Mouse (Mus musculus): ENCODE measurements around the gene Pde4b.

The Pde4b gene

GRCm38 (mm10) chr4:102478104-102478503 is 390.8 kb downstream of the Pde4b start:
- in situ Hi-C loops (cut with MseI, MboI), result loop anchor here in 1 of 2 experiments (25.0 kb wide), 1 partner anchor 241 kb away; no protein-coding TSS in a partner anchor

- in situ Hi-C loops (cut with MseI, MboI), result loop anchor here in 1 of 2 experiments (25.0 kb wide), 1 partner anchor 242 kb away; no protein-coding TSS in a partner anchor
Observed at GRCm38 (mm10) chr4:102478860-102479259, 391.5 kb downstream of the Pde4b start.

DNA sequence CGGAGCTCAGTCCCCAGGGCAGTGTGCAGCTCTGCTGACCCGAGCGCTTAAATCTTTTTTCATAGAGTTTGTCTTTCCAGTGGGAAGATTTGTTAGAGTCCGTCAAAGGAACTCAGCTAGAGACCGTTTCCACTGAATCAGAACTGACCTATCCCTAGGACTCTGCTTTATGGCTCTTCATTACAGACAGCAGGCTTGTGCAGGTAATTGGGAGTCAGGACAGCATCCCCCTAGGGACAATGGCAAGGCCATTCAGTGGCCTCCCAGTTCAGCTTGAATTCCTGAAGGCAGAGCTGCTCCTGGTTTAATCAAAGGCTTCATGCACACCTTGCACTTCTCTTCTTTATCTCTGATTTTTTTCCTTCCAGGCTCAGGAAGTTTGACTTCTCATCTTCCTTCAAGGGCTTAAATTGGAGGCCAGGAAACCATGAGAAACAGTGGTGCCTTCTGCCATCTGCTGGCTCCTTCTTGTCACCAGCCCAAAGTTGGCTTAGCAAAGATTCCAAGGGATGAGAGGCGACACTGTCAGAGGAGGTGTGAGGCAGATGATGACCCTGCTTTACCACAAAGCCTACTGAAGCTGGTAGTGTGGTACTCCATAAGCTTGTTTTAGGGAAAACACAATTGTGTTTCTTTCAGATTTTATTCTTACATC is 393.6 kb downstream of the Pde4b start:
- in situ Hi-C loops (cut with MseI, MboI), result loop anchor here (10.0 to 25.0 kb wide), 2 partner anchors 244 to 256 kb away; no protein-coding TSS in a partner anchor

DNA sequence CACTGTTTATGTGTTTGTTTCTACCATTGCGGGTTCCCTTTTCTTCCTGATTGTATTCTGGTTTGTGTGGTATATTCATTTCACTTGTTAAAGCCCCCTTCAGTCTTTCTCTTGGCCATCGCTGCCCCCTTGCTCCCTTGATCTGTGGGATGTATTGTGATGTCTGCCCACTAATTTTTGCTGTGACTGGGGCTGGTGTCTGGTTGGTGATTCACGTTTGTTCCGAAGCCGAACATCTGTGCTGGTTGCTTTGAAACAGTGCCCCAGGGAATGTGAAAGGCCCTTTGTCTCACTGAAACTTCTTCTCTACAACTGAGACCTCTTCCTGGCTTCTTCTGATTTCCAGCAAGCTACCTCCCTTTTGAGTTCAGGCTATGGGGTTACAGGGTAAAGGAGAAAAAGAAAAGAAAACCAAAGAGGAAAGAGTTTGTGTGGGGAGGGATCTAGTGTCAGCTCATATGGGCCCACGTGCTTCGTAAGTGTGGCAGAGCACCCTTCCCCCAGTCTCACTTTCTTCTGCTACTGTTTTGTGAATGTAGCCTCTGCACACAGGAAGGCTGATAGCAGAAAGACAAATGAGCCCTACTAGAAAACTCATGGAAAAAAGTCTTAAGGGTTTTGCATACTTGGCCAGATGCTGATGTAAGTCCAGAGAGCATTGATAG is 396.1 kb downstream of the Pde4b start:
- in situ Hi-C loops (cut with MseI, MboI), result loop anchor here (10.0 to 25.0 kb wide), 2 partner anchors 246 to 259 kb away; no protein-coding TSS in a partner anchor

DNA sequence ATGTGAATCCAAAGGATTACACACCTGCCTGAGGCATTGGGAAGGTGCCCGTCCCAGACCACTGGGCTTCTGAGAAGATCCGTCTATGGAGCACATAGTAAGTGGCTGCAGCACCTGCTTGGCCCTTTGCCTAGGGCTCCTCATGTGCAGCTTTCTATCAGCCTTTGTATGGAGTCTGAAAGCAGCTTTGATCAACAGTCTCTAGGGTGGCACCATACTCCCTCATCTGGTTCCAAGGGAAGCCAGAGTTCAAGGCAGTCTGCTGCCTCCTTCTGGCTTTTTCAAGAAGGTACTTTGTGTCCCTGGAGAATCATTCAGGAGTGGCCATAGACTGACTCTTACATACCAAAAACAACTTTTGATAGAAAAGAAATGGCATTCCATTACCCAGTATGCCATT is 397.4 kb downstream of the Pde4b start:
- in situ Hi-C loops (cut with MseI, MboI), result loop anchor here (10.0 to 25.0 kb wide), 2 partner anchors 247 to 260 kb away; no protein-coding TSS in a partner anchor

- in situ Hi-C loops (cut with MseI, MboI), result loop anchor here (10.0 to 25.0 kb wide), 2 partner anchors 249 to 262 kb away; no protein-coding TSS in a partner anchor
Observed at GRCm38 (mm10) chr4:102486134-102486920, 399.0 kb downstream of the Pde4b start.

GRCm38 (mm10) chr4:102486921-102487240 is 399.5 kb downstream of the Pde4b start:
- in situ Hi-C loops (cut with MseI, MboI), result loop anchor here (10.0 to 25.0 kb wide), 2 partner anchors 250 to 262 kb away; no protein-coding TSS in a partner anchor

DNA sequence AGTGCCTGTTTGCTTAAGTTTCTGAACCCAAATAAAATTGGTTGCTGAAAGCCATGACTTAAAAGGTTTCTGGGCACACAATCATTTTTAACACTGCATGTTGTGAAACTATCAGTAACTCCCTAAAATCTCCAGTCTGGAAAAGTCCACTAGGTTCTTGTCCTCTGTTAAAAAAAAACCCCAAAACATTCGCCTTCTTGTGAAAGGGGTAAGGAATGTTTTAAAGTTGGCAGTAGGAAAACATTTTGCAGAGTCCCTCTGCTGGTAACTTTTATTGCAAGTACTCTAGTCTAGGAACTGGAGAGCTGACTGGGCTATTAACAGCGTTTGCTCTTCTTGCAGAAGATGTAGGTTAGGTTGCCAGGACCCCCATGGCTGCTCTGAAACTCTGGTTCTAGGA is 400.7 kb downstream of the Pde4b start:
- in situ Hi-C loops (cut with MseI, MboI), result loop anchor here (10.0 to 25.0 kb wide), 2 partner anchors 251 to 263 kb away; no protein-coding TSS in a partner anchor

- in situ Hi-C loops (cut with MseI, MboI), result loop anchor here (5.0 to 25.0 kb wide), 3 partner anchors 166 to 254 kb away; no protein-coding TSS in a partner anchor
Observed at GRCm38 (mm10) chr4:102491468-102492123, 404.3 kb downstream of the Pde4b start.

- in situ Hi-C loops (cut with MseI, MboI), result loop anchor here (5.0 to 25.0 kb wide), 3 partner anchors 164 to 256 kb away; no protein-coding TSS in a partner anchor
Observed at GRCm38 (mm10) chr4:102492911-102493310, 405.6 kb downstream of the Pde4b start.

GRCm38 (mm10) chr4:102493342-102494128 is 406.2 kb downstream of the Pde4b start:
- in situ Hi-C loops (cut with MseI, MboI), result loop anchor here (5.0 to 25.0 kb wide), 3 partner anchors 164 to 256 kb away; no protein-coding TSS in a partner anchor

GRCm38 (mm10) chr4:102494203-102494602 is 406.9 kb downstream of the Pde4b start:
- in situ Hi-C loops (cut with MseI, MboI), result loop anchor here (5.0 to 25.0 kb wide), 3 partner anchors 163 to 257 kb away; no protein-coding TSS in a partner anchor

GRCm38 (mm10) chr4:102495001-102495400 is 407.7 kb downstream of the Pde4b start:
- in situ Hi-C loops (cut with MseI, MboI), result loop anchor here in 1 of 2 experiments (25.0 kb wide), 1 partner anchor 258 kb away; no protein-coding TSS in a partner anchor

- in situ Hi-C loops (cut with MseI, MboI), result loop anchor here in 1 of 2 experiments (25.0 kb wide), 1 partner anchor 258 kb away; no protein-coding TSS in a partner anchor
Observed at GRCm38 (mm10) chr4:102495474-102495873, 408.1 kb downstream of the Pde4b start.

GRCm38 (mm10) chr4:102496269-102497177 is 409.2 kb downstream of the Pde4b start:
- in situ Hi-C loops (cut with MseI, MboI), result loop anchor here in 1 of 2 experiments (25.0 kb wide), 1 partner anchor 259 kb away; no protein-coding TSS in a partner anchor

- in situ Hi-C loops (cut with MseI, MboI), result loop anchor here in 1 of 2 experiments (25.0 kb wide), 1 partner anchor 260 kb away; no protein-coding TSS in a partner anchor
Observed at GRCm38 (mm10) chr4:102497221-102497620, 409.9 kb downstream of the Pde4b start.

DNA sequence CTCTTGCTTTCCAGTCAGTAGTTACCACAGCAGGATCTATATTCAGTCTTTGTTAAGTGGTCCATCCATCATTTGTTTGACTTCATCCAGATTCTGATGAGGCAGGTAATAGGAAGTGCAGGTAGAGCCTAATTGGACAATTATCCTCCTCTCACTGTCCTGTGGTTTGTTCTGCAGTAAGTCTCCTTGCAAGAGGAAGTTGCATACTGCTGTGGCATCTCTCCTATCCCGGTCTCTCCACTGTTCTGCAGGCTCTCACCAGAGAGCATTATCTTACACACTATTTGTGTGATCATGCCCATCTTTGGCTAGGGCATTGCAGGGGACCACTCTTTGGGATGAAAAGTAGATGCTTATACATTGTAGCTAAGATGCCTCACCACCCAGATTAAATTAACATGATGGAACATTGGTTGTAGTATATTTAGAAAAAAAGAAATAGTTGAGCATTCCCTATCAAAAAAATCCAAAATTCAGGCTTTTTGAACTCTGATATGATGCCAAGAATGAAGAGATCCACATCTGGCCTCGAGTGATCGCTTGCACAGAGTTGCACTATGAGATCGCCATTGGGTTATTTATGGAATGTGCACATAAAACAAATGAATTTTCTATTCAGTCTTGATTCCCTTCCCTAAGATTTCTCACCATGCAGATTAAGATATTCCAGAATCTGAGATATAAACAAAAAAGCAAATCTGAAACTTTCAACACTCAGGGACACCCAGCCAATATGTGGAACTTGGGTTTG is 411.0 kb downstream of the Pde4b start:
- in situ Hi-C loops (cut with MseI, MboI), result loop anchor here in 1 of 2 experiments (25.0 kb wide), 1 partner anchor 261 kb away; no protein-coding TSS in a partner anchor

DNA sequence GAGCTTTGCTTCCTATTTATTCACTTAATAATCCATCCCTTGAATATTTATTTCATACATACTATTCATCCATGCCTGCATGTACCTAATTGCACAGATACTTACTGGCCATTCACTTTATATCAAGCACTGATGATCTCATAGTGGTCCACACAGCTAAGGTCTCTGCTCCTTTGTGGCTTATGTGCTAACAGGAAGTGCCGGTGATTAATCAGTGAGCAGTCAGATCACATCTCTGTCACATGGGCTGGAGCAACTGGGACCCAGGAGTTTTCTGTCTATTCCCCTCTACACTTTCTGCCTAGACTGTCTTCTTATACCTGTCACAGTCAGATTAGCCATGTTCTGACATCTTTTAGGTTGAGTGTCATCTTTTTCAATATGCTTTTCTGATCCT is 411.6 kb downstream of the Pde4b start:
- in situ Hi-C loops (cut with MseI, MboI), result loop anchor here in 1 of 2 experiments (25.0 kb wide), 1 partner anchor 262 kb away; no protein-coding TSS in a partner anchor
